Mouse (Mus musculus): ENCODE results near the gene Gusb.

DNA sequence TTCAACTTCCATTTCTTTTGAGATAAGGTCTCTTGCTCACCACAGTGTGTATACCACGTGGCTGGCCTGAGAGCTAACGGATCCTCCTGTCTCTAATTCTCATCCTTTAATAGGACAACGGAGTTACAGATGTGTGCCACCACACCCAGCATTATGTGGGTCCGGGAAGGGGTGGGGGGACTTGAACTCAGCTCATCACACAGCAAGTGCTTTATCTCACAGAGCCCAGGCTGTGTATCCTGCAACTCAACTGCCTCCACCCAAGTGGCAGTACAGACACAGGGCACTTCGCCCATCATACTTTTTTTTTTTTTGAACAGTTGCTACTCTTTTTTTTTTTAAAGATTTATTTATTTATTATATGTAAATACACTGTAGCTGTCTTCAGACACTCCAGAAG lies 11.0 kb downstream of the Gusb start:
- no peak for TF ChIP-seq CTCF (IDR thresholded peaks at IDR 0.05; ENCODE audit: low read depth)
- no peak for TF ChIP-seq EP300 (optimal IDR thresholded peaks at IDR 0.05)
